Comparison of ENCODE assay signal across 23 mouse cellular contexts in the genomic region with DNA sequence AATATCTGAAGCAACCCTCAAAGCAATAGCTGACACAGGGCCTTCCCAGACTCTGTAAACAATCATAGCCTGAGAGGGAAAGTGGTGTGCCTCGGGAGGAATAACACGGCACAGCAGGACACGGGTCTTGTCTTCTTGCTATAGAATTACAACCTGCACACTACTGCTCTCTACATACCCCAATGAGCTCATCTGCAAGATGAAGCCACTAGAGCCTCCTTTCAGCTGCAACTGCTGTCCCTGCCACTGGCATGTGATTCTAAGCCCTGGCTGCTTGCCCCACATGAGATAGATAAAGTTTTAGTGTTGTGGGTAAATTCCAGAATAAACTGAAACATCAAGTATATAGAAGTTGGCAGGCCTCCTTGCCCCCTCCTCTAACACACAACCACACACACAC.
DNase-seq lines count a peak whose midpoint lies in the region; ATAC-seq and TF ChIP-seq lines count a peak whose summit lies in the region.
"Had no signal": no experiment of that assay in that cellular context is flagged by ENCODE, and none has a peak within 500 bp of the region (broad histone marks: within the 10 kb centered on the region; RNA-seq: fewer than 3 reads in every experiment).

No protein-coding gene starts in this region.

- peak; percentile 80 for DNase-seq in heart, adult 11 months
- DNase-seq in heart, postnatal 36 days: no peak
- DNase-seq in heart, postnatal 4 days: peak; percentile 27
- no peak for DNase-seq in heart, embryonic 10.5 days (ENCODE audit: low spot score)
- peak; percentile 75 for DNase-seq in lung, embryonic 14.5 days
- DNase-seq in lung, adult 18-20 months: no peak
- peak; percentile 4 for DNase-seq in brain, embryonic 14.5 days (ENCODE audit: low read depth)
- DNase-seq: adrenal gland, adult 8-10 months; cerebellum, adult 2 months; gastrocnemius, postnatal 25 days; kidney, adult 18-20 months; left cerebral cortex, postnatal 4 days; thymus, adult 18-20 months; thymus, postnatal 36 days had no signal

- H3K4me3 ChIP-seq in heart, embryonic 10.5 days: no peak overlapping the region
- H3K4me3 ChIP-seq in lung, embryonic 14.5 days (ENCODE audit: low read depth, low read length): no peak overlapping the region
- H3K4me3 ChIP-seq: embryonic facial prominence, embryonic 12.5 days; heart, embryonic 13.5 days; hindbrain, embryonic 13.5 days; left cerebral cortex, adult 2 months; limb, embryonic 15.5 days had no signal

- no peak overlapping the region for H3K9ac ChIP-seq in lung, embryonic 14.5 days
- H3K9ac ChIP-seq: embryonic facial prominence, embryonic 12.5 days; heart, embryonic 13.5 days; hindbrain, embryonic 13.5 days; limb, embryonic 15.5 days; liver, embryonic 14.5 days had no signal

- no peaks in the 10 kb centered on the region for H3K36me3 ChIP-seq in heart, embryonic 10.5 days
- no peaks in the 10 kb centered on the region for H3K36me3 ChIP-seq in lung, embryonic 14.5 days (ENCODE audit: insufficient read depth)
- H3K36me3 ChIP-seq: embryonic facial prominence, embryonic 12.5 days; heart, embryonic 13.5 days; limb, embryonic 15.5 days had no signal

- no peak for TF ChIP-seq CTCF in lung, embryonic 14.5 days (IDR thresholded peaks at IDR 0.05; ENCODE audit: low read depth)
- no peak for TF ChIP-seq CTCF in brain, embryonic 14.5 days (IDR thresholded peaks at IDR 0.05; ENCODE audit: borderline replicate concordance, extremely low read depth, insufficient read depth, insufficient read length)

- TF ChIP-seq POLR2A in brain, embryonic 14.5 days (IDR thresholded peaks at IDR 0.05; ENCODE audit: borderline replicate concordance, extremely low read depth, insufficient read depth, insufficient read length, poor library complexity, severe bottlenecking): no peak

- no peak overlapping the region for H3K27ac ChIP-seq in heart, embryonic 10.5 days
- H3K27ac ChIP-seq in lung, embryonic 14.5 days (ENCODE audit: low read depth): no peak overlapping the region
- H3K27ac ChIP-seq: embryonic facial prominence, embryonic 12.5 days; heart, embryonic 13.5 days; hindbrain, embryonic 13.5 days; left cerebral cortex, adult 2 months; limb, embryonic 15.5 days; liver, embryonic 14.5 days had no signal

- ATAC-seq in lung, embryonic 14.5 days (ENCODE audit: insufficient read depth): peak; percentile 84
- ATAC-seq: activated CD4-positive, CD25-positive, alpha-beta regulatory T cell, adult 4 months; inflammation-experienced regulatory T-cells, adult 6 months had no signal

- no peaks in the 10 kb centered on the region for H3K4me1 ChIP-seq in heart, embryonic 10.5 days
- H3K4me1 ChIP-seq in lung, embryonic 14.5 days (ENCODE audit: insufficient read depth): peaks cover 4% of the 10 kb centered on the region; the same call in 1 of the 2 replicates
- H3K4me1 ChIP-seq: embryonic facial prominence, embryonic 12.5 days; hindbrain, embryonic 13.5 days; limb, embryonic 15.5 days had no signal

- intact Hi-C loops in heart, postnatal 36 days (cut with DNase I): no loop called here

- H3K9me3 ChIP-seq in heart, embryonic 10.5 days: no peaks in the 10 kb centered on the region
- no peaks in the 10 kb centered on the region for H3K9me3 ChIP-seq in lung, embryonic 14.5 days (ENCODE audit: low read depth, low read length)
- H3K9me3 ChIP-seq: embryonic facial prominence, embryonic 12.5 days; heart, embryonic 13.5 days; hindbrain, embryonic 13.5 days; limb, embryonic 15.5 days had no signal

- no peak overlapping the region for H3K4me2 ChIP-seq in lung, embryonic 14.5 days
- H3K4me2 ChIP-seq: embryonic facial prominence, embryonic 12.5 days; heart, embryonic 13.5 days; hindbrain, embryonic 13.5 days; limb, embryonic 15.5 days; midbrain, embryonic 11.5 days had no signal

- WGBS in heart, embryonic 10.5 days: 76% methylated on average over 3 of the region's 3 CpGs
- WGBS in lung, embryonic 14.5 days: 12% methylated on average over 3 of the region's 3 CpGs

- H3K27me3 ChIP-seq in heart, embryonic 10.5 days (ENCODE audit: insufficient read depth, poor library complexity, severe bottlenecking): no peaks in the 10 kb centered on the region
- H3K27me3 ChIP-seq in lung, embryonic 14.5 days (ENCODE audit: insufficient read depth, low read length): no peaks in the 10 kb centered on the region
- H3K27me3 ChIP-seq: embryonic facial prominence, embryonic 12.5 days; heart, embryonic 13.5 days; hindbrain, embryonic 13.5 days; limb, embryonic 15.5 days had no signal

Comparison
In these comparisons a context has a peak if more than half of its experiments do, and no peak if none do; other contexts are left out.
1. DNase-seq: peak in heart, adult 11 months (single experiment), heart, postnatal 4 days (single experiment), lung, embryonic 14.5 days (single experiment) and brain, embryonic 14.5 days (single experiment); none in heart, postnatal 36 days (0 of 2), heart, embryonic 10.5 days (single experiment) and lung, adult 18-20 months (0 of 2).